Mouse (Mus musculus) hindlimb bud, embryonic 11.5 days (tissue): Measurements from ENCODE around the gene Prickle4.
A peak's percentile ranks its signal among the peaks of the same experiment; 100 is the strongest.

Experiments
- DNase-seq: peaks from one replicate; pipeline ENCODE4 v3.0.0-alpha.2; 2012; ENCODE audit warnings: low read depth, low spot score; ENCODE audit errors: extremely low spot score

The Prickle4 gene

DNA sequence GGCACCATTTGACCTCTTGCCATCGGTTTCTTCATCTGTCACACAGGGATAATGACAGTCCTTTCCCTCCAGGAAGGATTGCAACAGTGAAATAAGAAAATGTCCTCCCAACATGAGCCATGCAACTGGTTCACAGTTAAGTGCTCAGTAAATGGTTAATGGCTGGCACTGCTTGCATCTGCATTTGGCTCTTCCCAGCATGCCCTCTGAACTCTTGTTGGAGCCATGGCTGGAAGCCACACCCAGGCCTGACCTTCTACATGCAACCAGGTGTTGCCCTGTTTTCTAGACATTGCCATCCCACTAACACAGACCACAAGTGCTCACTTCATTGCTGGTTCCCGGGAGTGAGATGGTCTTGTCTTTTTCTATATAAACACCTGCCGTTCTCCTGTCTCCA, 13.4 kb upstream of the Prickle4 start:
- DNase-seq: no peak

DNA sequence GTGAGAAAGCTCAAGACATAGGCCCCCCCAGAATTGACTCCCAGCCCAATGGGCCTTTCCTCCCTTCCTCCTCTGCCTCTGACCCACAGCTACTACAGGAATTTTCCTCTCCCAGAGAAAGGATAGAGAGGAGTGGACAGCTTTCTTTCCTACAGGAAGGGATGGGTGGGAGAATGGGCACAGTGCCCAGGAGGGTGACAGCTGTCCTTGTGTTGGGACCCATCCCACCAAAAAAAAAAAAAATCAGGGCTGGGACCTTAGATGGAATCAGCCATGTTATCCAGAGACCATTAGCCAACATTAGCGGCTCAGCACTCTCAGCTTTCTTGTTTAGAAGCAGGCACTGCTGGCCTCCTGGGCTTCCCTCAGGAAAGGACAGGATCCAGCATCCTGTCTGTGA, 11.7 kb upstream of the Prickle4 start:
- DNase-seq: no peak

DNA sequence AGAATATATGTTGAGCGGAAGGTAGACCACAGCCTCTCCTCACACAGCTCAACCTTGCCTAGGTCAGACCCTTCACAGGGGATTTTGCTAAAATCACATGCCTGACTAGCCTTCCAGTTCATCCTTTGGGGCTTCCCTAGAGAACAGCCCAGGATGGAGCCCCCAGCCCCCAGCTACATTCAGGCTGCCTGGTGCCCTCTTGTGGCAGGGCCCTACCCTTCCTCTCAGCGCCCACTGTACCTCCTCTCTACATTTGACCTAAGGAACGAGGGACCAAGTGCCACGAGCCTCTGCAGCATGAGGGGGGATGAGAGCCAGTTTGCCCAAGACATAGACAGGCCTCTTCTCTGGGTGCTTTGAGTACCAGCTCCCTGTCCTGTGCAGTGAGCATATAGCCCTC, 10.2 kb upstream of the Prickle4 start:
- no peak for DNase-seq

DNA sequence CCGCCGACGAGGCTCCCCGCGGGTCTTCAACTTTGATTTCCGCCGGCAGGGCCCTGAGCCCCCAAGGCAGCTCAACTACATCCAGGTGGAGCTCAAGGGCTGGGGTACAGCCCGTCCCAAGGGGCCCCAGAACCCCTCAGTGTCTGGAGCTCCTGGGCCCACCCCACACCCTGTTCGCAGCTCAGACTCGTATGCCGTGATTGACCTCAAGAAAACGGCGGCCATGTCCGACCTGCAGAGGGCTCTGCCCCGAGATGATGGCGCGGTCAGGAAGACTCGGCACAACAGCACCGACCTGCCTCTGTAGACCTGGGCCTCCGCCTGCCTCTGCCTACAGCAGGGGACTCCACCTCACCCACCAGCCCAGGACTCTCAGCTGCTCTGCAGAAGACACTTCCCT, 9.0 kb upstream of the Prickle4 start:
- DNase-seq: no peak

DNA sequence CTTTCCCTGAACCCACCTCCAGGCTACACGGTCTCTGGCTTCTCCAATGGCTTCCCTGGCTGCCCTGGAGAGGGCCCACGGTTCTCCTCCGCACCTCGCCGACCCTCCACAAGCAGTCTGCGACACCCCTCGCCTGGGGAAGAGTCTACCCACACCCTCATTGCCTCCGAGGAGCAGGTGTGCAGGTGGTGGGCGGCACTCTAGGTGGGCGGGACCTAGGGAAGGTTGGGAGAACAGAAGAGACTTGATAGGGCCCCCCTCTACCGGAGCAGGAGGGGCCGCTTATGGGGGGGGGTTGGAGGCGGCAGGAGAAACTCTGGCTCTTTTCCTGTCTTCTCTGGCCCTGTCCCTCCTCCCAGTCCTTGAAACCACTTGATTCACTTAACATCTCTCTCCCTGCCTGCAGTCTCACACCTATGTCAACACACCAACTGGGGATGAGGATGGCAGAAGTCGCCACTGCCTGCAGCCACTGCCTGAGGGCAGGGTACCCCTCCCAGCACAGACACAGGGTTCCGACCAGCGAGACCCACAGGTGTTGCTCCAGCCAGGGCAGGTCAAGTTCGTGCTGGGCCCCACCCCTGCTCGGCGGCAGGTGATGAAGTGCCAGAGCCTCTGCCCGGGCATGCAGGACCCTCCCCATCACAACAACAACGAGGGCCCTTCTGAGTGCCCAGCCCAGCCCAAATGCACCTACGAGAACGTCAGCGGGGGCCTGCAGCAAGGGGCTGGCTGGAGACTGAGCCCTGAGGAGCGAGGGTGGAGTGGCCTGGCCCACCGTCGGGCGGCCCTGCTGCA, 8.2 kb upstream of the Prickle4 start:
- DNase-seq: no peak

DNA sequence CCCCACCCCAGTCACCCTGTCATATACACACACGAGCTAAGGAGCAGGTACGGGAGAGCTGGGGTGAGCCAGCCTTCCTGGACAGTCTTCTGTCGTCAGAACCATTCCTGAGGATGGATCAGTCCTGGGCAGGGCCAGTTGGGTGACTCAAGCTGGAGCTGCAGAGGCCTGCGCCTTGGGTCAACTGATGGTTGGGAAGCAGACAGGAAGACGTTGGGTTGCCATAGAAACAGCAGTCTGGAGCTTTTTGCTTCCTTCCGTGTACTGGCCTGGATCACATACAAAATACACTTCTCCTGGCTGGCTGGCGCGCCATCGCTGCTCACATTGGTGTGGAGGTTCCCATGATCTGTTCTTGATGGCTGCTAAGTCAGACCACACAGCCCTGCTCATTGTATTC, 7.3 kb upstream of the Prickle4 start:
- DNase-seq: no peak

DNA sequence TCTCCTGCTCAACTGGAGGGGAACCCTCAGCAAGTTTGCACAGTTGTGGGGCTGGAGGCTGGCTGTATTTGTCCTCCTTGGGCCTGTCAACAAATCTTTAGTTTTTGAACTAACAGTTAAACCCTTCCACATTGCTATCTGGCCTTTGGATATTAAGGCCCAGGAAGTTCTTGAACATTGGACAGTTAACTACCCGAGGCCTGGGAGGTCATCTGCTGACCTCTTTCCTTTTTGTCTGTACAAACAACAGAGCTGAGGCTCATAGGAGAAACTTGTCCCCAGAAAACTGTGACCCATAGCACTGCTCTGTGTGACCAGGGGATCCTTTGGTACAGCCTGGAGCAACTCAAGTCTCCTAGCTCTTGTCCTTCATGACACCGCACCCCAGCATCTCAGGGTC, 4.5 kb upstream of the Prickle4 start:
- no peak for DNase-seq

DNA sequence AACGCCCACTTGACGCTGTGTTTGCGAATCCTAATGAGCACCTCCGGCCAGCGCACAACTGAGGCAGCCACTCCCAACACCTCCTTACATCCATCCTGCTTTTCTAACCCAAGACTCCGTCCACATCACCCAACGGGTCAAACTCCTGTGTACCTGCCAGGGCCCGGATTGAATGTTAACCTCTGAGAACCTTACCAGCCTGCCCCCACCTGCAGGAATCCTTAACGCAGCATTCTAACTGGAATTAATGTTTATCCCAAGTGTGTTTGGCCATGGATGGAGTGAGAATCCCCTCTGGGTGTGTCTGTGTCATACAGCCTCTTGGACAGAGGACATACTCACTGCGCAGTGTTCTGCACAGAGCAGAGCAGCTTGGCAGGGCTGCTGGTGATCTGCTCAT, 3.6 kb upstream of the Prickle4 start:
- no peak for DNase-seq

DNA sequence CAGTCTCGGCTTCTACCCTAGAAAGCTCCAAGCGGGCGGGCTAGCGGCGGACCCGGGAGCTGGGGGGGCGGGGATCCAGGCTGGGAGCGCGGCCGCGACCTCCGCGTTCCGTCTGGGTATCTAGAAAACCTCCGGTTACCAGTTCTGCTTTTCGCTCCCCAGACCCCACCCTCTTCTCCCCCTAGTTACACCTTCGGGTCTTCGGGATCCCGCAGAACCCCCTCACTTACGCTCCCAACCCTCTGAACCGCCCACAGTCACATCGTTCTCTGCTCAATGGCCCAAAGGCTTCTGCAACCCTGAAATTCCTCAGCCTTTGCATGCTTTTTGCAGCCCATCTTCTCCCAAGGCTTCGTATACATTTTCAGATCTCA, 788 bp upstream of the Prickle4 start:
- DNase-seq: no peak

DNA sequence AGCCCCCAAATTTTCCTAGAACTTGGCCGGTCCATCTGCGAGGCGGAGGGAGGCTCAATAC, 264 bp downstream of the Prickle4 start, which contains the start of gene Gm21981:
TSS of gene Gm21981 (minus strand) at position 14 of the 61 bp plus-strand sequence.
- no peak for DNase-seq

DNA sequence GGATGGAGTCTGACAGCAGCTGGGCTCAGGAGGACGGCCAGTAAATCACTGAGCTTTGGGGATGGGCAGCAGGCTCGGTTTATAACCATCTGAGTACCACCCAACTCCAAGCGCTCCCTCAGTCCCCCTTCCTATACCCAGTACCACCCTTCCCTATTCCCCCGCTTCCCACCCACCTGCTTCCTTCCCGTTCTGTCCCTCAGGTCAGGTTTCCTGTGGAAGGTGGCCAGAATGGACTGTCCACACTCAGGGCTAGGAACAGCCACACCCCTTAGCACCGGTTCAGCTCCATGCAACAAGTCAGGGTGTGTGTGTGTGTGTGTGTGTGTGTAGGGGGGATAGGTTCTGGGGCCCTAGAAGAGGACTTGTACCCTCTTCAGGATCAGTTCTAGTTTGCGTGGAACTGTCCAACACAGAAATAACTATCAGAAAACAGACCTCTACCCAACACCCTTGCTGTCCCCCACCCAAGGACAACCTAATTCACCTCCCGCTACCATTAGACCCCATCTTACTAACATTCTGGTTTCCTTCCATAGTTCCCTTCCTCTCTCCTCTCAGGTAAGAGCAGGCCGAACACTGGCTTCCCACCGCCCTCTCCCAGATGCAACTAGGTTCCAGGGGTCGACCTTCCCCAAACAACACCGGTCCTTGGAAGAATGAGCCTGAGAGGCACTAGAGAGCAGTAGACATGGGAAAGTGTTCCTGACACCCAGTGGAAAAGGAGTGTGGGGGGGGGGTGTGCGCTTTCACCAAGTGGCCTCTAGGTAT, 680 bp downstream of the Prickle4 start:
- DNase-seq: no peak

DNA sequence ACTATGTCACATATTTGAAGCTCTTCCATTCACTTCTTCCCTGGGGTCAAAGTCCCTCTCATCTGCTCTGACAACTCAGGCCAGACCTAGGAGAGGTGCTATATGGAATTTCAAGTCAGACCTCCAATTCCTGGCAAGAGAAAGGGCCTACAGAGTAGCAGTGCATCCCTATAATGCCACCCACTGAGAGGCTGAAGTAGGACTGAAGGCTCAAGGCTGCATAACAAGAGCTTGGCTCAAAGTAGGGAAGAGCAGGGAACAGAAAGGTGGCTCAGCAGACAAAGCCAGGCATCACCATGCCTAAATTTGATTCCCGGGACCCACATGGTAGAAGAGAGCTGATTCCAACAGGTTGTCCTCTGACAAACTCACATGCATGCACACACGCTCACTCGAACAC, 2.9 kb downstream of the Prickle4 start:
- no peak for DNase-seq

DNA sequence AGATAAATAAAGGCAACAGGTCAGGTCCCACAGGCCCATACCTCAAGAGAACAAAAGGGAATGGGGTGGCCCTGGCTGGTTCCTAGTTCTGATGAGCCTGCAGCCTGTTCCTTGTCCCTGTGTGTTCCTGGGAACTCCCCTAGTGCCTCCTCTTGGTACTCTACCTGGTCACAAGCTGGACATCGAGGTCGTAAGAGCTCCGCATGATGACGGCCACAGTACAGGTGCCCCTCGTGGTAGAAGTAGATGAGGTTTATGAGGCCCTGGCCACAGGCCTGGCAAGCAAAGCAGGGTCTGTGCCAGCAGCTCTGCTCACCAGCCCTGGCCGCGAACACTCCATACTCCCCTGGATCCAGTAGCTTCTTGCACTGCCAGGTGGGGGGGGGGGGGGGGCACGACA, 4.6 kb downstream of the Prickle4 start:
- DNase-seq: no peak

DNA sequence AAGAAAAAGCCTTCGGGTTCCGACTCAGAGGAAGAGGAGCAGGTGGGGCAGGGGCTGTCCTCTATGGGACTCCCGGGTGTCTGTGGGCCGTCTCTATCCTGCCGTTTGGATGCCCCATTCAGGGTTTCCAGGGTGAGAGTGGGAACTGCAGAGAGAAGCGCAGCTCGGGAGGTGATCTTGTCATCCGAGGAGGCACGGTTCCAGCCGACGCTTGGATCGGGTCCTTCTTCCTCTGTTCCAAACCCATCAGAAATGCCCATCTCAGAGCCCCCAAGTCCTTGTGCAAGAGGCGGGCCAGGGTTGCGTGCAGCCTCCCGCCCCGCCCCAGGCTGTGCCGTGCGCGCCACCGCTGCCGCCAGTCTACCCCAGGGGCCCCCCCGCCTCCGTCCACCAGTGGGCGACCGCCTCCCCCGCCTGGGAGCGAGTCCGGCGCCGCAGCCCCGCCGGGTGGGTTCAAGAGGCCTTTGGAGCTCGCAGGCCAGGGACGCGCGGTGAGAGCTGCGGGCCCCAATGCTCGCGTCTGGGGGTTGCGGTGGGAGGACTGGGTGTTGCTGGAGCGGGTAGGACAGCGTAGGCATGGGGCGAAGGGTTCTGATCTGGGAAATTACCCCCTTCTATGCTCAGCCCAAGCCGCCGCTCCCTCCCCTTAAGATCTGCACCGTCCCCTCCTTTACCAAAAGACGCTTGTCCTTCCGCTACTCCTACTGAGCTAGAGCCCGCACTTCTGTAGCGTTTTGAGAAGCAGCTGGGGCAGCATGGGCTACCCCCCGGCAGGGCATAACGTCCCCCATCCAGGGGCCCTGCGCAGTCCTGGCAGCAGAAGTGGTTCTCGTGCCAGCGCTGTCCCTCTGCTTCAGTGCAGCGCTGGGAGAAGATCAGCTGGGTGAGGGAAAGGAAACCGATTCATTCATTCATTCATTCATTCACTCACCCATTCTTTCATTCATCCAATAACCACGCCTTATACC, 5.6 kb downstream of the Prickle4 start, which contains the start of gene Frs3:
TSS of gene Frs3 (plus strand) at position 423 of the 968 bp plus-strand sequence.
- no peak for DNase-seq

DNA sequence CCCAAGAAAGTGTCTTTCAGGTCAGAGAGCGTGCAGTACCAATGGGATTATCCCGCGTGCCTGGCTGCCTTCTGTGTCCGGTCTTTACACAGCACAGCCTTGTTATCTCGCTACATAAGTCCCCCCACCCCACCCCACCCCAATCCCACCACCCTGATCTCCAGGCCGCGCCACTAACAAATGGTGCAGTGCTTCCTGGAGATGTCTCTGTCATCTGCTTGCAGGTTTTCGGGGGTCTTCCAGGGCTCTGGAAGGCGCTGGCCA, 6.3 kb downstream of the Prickle4 start, which contains the start of gene Tomm6:
TSS of gene Tomm6 (minus strand) at position 43 of the 264 bp plus-strand sequence.
- DNase-seq: no peak

DNA sequence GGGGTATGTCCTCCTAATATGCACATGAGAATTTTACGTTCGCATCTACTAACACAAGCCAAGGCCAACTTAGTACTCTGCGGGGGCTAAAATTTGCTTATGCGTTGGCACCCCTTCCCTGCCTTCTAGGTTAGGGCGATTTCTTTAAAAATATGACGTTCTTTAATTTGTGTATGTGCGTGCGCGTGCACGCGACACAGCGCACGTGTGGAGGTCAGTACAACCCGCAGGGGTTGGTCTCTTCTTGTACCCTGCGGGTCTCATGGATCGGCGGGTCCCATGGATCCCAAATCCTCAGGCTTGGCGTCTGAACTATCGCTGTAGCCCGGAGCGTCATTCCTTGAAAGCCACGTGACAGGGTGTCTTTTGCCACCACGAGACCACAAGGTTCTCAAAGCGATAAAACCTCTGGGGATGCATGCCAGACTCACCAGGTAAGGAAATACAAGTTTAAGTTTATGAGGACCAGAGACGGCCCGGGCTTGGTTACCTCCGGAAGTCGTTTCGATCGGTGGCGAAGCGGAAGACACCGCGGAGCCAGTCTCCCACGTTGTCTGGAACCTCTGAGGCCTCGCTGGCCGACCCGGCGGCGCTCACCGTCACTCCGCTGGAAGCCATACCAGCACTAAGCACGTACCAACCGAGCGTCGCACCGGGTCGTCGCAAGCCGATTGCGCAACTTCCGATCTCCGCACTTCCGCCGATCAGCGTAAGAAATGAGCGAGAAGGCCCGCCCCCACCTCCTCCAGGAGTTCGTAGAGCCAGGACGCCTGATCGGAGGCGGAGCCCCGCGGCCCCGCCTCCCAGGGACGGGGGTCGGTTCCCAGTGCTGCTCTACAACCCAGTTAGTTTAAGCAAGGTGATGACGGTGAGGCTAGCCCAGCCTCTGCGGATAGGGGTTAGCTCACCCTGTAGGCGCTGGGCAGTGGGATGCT, 6.9 kb downstream of the Prickle4 start:
- DNase-seq: peak; percentile 63

DNA sequence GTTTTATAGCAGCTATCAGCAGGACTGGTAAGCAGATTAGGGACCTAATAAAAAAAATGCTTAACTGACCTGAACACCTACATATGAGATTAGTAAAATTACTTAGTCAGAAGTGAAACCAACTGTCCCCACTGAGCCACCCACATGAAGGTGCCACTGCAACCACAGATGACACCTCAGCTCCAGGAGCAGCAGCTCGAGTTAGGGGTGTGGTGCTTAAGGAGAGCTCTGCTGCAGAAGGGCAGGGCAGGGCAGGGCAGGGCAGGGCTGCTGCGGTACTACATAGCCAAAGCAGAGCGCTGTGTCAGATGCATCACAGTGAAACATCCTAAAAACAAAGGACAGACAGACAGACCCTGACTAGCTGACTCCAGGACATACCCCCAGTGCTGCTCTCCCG, 11.7 kb downstream of the Prickle4 start:
- DNase-seq: no peak

DNA sequence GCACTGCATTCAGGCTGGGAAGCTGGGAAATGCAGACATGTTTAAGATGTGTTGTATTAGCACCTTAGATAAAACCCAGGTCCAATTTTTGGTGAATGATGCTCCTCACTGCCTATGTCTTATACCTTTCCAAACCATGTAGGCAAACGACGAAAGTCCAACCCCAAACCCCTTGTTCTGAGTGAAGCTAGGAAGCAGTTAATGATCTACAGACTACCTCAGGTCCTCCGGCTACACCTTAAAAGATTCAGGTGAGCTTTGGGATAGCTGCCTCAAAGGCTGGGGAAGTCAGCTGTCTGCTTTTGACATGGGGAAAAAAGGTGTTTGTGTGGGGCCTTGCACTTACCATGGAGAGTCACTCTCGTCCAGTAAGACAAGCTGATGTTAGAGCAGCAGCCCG, 15.8 kb downstream of the Prickle4 start:
- DNase-seq: no peak

DNA sequence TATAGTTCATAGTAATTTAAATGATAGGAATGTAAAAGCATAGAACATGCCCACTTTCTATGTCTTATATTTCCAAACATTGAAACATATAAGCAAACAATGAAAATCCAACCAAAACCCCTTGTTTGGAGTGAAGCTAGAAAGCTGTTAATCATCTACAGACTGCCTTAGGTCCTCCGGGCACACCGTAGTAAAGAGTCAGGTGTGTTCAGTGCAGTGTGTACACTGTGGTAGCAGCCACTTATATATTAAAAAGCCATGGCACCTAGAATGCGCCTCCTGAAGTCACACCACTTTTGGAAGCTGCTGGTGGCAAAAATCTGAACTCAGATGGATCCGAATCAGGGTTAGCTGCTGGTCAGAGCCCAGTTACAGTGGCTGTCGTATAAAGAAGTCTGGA, 16.3 kb downstream of the Prickle4 start:
- DNase-seq: no peak

DNA sequence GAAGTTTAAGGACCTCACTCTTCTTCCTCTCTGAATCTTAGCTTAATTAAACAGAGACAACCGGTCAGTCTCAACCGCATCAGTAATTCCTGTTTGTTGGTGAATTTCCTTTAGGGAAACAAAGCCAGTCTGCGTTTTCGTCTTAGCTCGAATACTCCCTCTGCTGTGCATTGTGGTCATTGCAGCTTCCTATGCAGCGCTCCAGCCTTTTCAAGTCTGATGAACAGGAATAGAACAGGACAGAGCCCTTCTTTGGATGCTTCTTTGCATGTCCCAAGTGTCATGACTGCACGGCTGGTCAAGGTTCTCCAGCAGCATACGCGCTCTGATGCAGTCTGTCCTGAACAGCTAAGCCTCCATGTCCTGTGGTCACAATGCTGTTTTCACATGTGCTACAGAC, 18.0 kb downstream of the Prickle4 start:
- peak; percentile 68 for DNase-seq
